Mouse (Mus musculus): ENCODE results near the gene Pet117. TPM values are rescaled to one million over a fixed set of nuclear protein-coding genes. Genes with fewer than 3 reads are reported as not detected.
"Not testable (repeated sequence)": the region's sequence is repeated elsewhere in the genome, so short reads cannot be mapped to it uniquely, and the experiment has no call there.

Gene Pet117
- 1 to 10 TPM; 5.1 to 8.4 TPM for total RNA-seq (2021)
- long read RNA-seq, experiment 1, partial matches to known transcripts = 0 of 3 reads
- long read RNA-seq, experiment 1, other reads (novel, unspliced or antisense) = 0 of 3 reads
- long read RNA-seq, experiment 2, partial matches to known transcripts = 0 of 1 reads
- long read RNA-seq, experiment 2, other reads (novel, unspliced or antisense) = 0 of 1 reads

- DNase-seq (ENCODE audit: low spot score in 2 of 2) = peak; percentile 91 to 92
These were observed at the start of gene Pet117, which contains the start of gene Kat14 for GRCm38 (mm10) chr2:144368400-144369019. Gene Pet117, plus strand, starts transcription at chr2:144368996. Gene Kat14, plus strand, starts transcription at chr2:144368983.

GRCm38 (mm10) chr2:144324218-144324617, 44.6 kb upstream of the Pet117 start:
- no peak for DNase-seq (ENCODE audit: low spot score in 2 of 2)

- DNase-seq (ENCODE audit: low spot score in 2 of 2) = no peak
These were observed 39.3 kb upstream of the Pet117 start for GRCm38 (mm10) chr2:144329451-144329850.

GRCm38 (mm10) chr2:144329937-144330336, 38.9 kb upstream of the Pet117 start:
- no peak for DNase-seq (ENCODE audit: low spot score in 2 of 2)

- DNase-seq (ENCODE audit: low spot score in 2 of 2) = no peak
These were observed 38.3 kb upstream of the Pet117 start for GRCm38 (mm10) chr2:144330352-144330959.

- DNase-seq (ENCODE audit: low spot score in 2 of 2) = peak in 1 of 2 experiments; percentile 10
These were observed 37.8 kb upstream of the Pet117 start for GRCm38 (mm10) chr2:144330960-144331371.

GRCm38 (mm10) chr2:144331401-144332302, 37.1 kb upstream of the Pet117 start, which contains the start of gene Ovol2:
Gene Ovol2, minus strand, starts transcription at chr2:144332146.
- no peak for DNase-seq (ENCODE audit: low spot score in 2 of 2)

- DNase-seq (ENCODE audit: low spot score in 2 of 2) = no peak
These were observed 36.3 kb upstream of the Pet117 start for GRCm38 (mm10) chr2:144332486-144332885.

- DNase-seq (ENCODE audit: low spot score in 2 of 2) = no peak
These were observed 35.5 kb upstream of the Pet117 start for GRCm38 (mm10) chr2:144333138-144333842.

- no peak for DNase-seq (ENCODE audit: low spot score in 2 of 2)
These were observed 31.6 kb upstream of the Pet117 start for GRCm38 (mm10) chr2:144337230-144337629.

GRCm38 (mm10) chr2:144337701-144338100, 31.1 kb upstream of the Pet117 start:
- no peak for DNase-seq (ENCODE audit: low spot score in 2 of 2)

GRCm38 (mm10) chr2:144338149-144338548, 30.6 kb upstream of the Pet117 start:
- DNase-seq (ENCODE audit: low spot score in 2 of 2) = not testable (repeated sequence)

GRCm38 (mm10) chr2:144343158-144343557, 25.6 kb upstream of the Pet117 start:
- DNase-seq (ENCODE audit: low spot score in 2 of 2) = no peak

GRCm38 (mm10) chr2:144348525-144348924, 20.3 kb upstream of the Pet117 start:
- DNase-seq (ENCODE audit: low spot score in 2 of 2) = no peak

GRCm38 (mm10) chr2:144352843-144353242, 16.0 kb upstream of the Pet117 start:
- DNase-seq (ENCODE audit: low spot score in 2 of 2) = no peak

GRCm38 (mm10) chr2:144369020-144369421, 225 bp downstream of the Pet117 start:
- DNase-seq (ENCODE audit: low spot score in 2 of 2) = no peak

GRCm38 (mm10) chr2:144369511-144369910, 715 bp downstream of the Pet117 start:
- DNase-seq (ENCODE audit: low spot score in 2 of 2) = no peak

GRCm38 (mm10) chr2:144371566-144371965, 2.8 kb downstream of the Pet117 start:
- no peak for DNase-seq (ENCODE audit: low spot score in 2 of 2)

GRCm38 (mm10) chr2:144373063-144373462, 4.3 kb downstream of the Pet117 start:
- DNase-seq (ENCODE audit: low spot score in 2 of 2) = peak in 1 of 2 experiments; percentile 66

- DNase-seq (ENCODE audit: low spot score in 2 of 2) = no peak
These were observed 6.4 kb downstream of the Pet117 start for GRCm38 (mm10) chr2:144375063-144375703.

Measured in layer of hippocampus, postnatal 14 days (tissue).